ENCODE assay signal across 16 mouse cellular contexts in the genomic region with DNA sequence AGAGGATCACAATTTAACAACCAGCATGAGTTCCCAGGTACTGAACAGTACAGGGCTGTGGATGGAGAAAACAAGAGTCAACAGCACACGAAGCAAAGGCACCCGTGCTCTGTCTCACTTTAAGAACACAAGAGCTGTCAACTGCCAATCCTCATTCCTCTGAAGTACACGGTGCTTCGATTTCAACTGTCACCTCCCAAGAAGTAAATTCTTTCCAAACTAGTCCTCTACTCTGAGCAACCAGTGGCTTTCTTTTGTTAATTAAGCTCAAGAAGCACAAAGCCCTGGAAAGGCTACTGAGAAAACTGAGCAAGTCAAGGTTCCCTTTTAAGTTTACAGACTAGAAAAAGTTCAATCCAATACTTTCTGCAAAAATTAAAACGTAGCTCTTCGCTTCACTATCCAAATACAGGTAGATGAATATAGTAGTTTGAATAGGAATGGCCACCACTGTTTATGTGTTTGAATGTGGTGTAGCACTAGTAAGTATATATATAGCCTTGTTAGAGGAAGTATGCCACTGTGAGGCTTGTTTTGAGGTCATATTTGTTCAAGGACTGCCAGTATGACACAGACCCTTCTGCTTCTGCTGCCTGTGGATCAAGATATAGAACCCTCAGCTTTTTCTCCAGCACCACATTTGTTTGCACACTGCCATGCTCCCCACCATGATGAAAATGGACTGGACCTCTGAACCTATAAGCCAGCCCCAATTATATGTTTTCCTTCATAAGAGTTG. TPM values are rescaled to one million over a fixed set of nuclear protein-coding genes. Genes with fewer than 3 reads are reported as not detected.
A peak's percentile ranks its signal among the peaks of the same experiment; 100 is the strongest.
DNase-seq lines count a peak whose midpoint lies in the region; ATAC-seq and TF ChIP-seq lines count a peak whose summit lies in the region.
"Had no signal": no experiment of that assay in that cellular context is flagged by ENCODE, and none has a peak within 500 bp of the region (broad histone marks: within the 10 kb centered on the region; RNA-seq: fewer than 3 reads in every experiment).

No protein-coding gene starts in this region.

- H3K4me2 ChIP-seq in heart, embryonic 15.5 days = no peak overlapping the region
- H3K4me2 ChIP-seq: hindbrain, embryonic 15.5 days; lung, embryonic 15.5 days had no signal

- H3K36me3 ChIP-seq in heart, embryonic 15.5 days = peaks cover 10% of the 10 kb centered on the region; the same call in 1 of the 2 replicates
- peaks cover 4% of the 10 kb centered on the region; the same call in 1 of the 2 replicates for H3K36me3 ChIP-seq in spleen, adult 2 months (ENCODE audit: control insufficient read depth, insufficient read depth, low read length)
- H3K36me3 ChIP-seq in forebrain, embryonic 10.5 days (replicated peaks) = peaks cover 58% of the 10 kb centered on the region

- no peaks in the 10 kb centered on the region for H3K27me3 ChIP-seq in heart, embryonic 15.5 days
- H3K27me3 ChIP-seq in spleen, adult 2 months (ENCODE audit: control insufficient read depth, insufficient read depth, low read length) = no peaks in the 10 kb centered on the region
- no peaks in the 10 kb centered on the region for H3K27me3 ChIP-seq in forebrain, embryonic 10.5 days (ENCODE audit: poor library complexity, severe bottlenecking)
- H3K27me3 ChIP-seq: hindbrain, embryonic 15.5 days; lung, embryonic 15.5 days had no signal

- ATAC-seq in heart, embryonic 15.5 days (replicated peaks; ENCODE audit: insufficient number of reproducible peaks, insufficient read depth, low FRiP score, low read depth) = no peak
- peak; percentile 53 for ATAC-seq in common myeloid progenitor, adult 5-6 weeks (replicated peaks; ENCODE audit: low read depth, poor library complexity, severe bottlenecking)
- ATAC-seq in neutrophil, adult 5-6 weeks (ENCODE audit: extremely low read depth, insufficient number of reproducible peaks, low FRiP score, poor library complexity, severe bottlenecking) = peak; percentile 36; the same call in 1 of the 2 replicates

- no peak for DNase-seq in heart, adult 8-10 months (ENCODE audit: low spot score)
- DNase-seq in spleen, adult 2 months (ENCODE audit: low read depth in 1 of 2, low spot score in 2 of 2) = no peak
- no peak for DNase-seq in spleen, adult 12 weeks (ENCODE audit: low spot score)
- no peak for DNase-seq in forebrain, embryonic 10.5 days (ENCODE audit: extremely low spot score, low spot score)
- DNase-seq in kidney, postnatal 14 days = no peak
- DNase-seq: cerebellum, postnatal 10 days; kidney, adult 11 months; kidney, postnatal 25 days; spleen, adult 18-20 months had no signal

- TF ChIP-seq CTCF in spleen, adult 2 months (IDR thresholded peaks at IDR 0.05; ENCODE audit: extremely low read depth, insufficient read depth, insufficient read length, insufficient replicate concordance) = no peak

- H3K27ac ChIP-seq in heart, embryonic 15.5 days = peak overlapping the region; percentile 15; the same call in 1 of the 2 replicates
- peak overlapping the region; percentile 35; the same call in 1 of the 2 replicates for H3K27ac ChIP-seq in spleen, adult 2 months (ENCODE audit: insufficient read depth, low read length)
- no peak overlapping the region for H3K27ac ChIP-seq in forebrain, embryonic 10.5 days
- H3K27ac ChIP-seq: embryonic facial prominence, embryonic 10.5 days; hindbrain, embryonic 15.5 days; lung, embryonic 15.5 days; midbrain, embryonic 10.5 days had no signal

- H3K9me3 ChIP-seq in heart, embryonic 15.5 days (replicated peaks) = no peaks in the 10 kb centered on the region
- H3K9me3 ChIP-seq in forebrain, embryonic 10.5 days = no peaks in the 10 kb centered on the region
- H3K9me3 ChIP-seq: embryonic facial prominence, embryonic 10.5 days; hindbrain, embryonic 15.5 days; lung, embryonic 15.5 days; midbrain, embryonic 10.5 days had no signal

- 51% methylated on average over 6 of the region's 6 CpGs for WGBS in heart, embryonic 15.5 days
- whole genome bisulfite sequencing in spleen, adult 2 months = 41% methylated on average over 6 of the region's 6 CpGs
- WGBS in forebrain, embryonic 10.5 days = 81% methylated on average over 6 of the region's 6 CpGs

- H3K4me3 ChIP-seq in heart, embryonic 15.5 days = no peak overlapping the region
- no peak overlapping the region for H3K4me3 ChIP-seq in spleen, adult 2 months (ENCODE audit: extremely low read depth, insufficient read depth, insufficient read length)
- H3K4me3 ChIP-seq in forebrain, embryonic 10.5 days = no peak overlapping the region
- H3K4me3 ChIP-seq: embryonic facial prominence, embryonic 10.5 days; hindbrain, embryonic 15.5 days; lung, embryonic 15.5 days; midbrain, embryonic 10.5 days had no signal

- H3K4me1 ChIP-seq in heart, embryonic 15.5 days (replicated peaks) = peaks cover 44% of the 10 kb centered on the region
- H3K4me1 ChIP-seq in spleen, adult 2 months (ENCODE audit: control insufficient read depth, insufficient read depth, insufficient read length) = peaks cover 27% of the 10 kb centered on the region
- H3K4me1 ChIP-seq in forebrain, embryonic 10.5 days = peaks cover 35% of the 10 kb centered on the region

- no peak overlapping the region for H3K9ac ChIP-seq in heart, embryonic 15.5 days
- H3K9ac ChIP-seq: hindbrain, embryonic 15.5 days; lung, embryonic 15.5 days had no signal

- TF ChIP-seq POLR2A in spleen, adult 2 months (IDR thresholded peaks at IDR 0.05; ENCODE audit: low read depth, low read length) = no peak

RNA-seq across cellular contexts. Expression of a gene that starts 4.7 kb away (rescaled TPM):
- polyA plus RNA-seq in heart, embryonic 15.5 days (2015; fragmentation: Nextera tagmentation; extraction: Ambion mirVana) = 32.9 and 50.4 TPM in 2 replicates
- total RNA-seq in heart, adult 8-10 months (2022) = 10 to 100 TPM; 33.7 to 45.7 (median 38.6) TPM
- 351 and 558 TPM in 2 replicates for polyA plus RNA-seq in spleen, adult 2 months (2012; rRNA removed)
- 63.0 and 63.7 TPM in 2 replicates for total RNA-seq in common myeloid progenitor, adult 5-6 weeks (2017)
- total RNA-seq in neutrophil, adult 5-6 weeks (2017) = 137 and 149 TPM in 2 replicates
- polyA plus RNA-seq in forebrain, embryonic 10.5 days (2016; fragmentation: Nextera tagmentation; extraction: Ambion mirVana) = 112 and 118 TPM in 2 replicates

RNA-seq across cellular contexts. Expression of a gene that starts 11.7 kb away (rescaled TPM):
- polyA plus RNA-seq in heart, embryonic 15.5 days (2015; fragmentation: Nextera tagmentation; extraction: Ambion mirVana) = 60.0 and 60.8 TPM in 2 replicates
- 100 to 1,000 TPM; 110 to 123 (median 116) TPM for total RNA-seq in heart, adult 8-10 months (2022)
- 25.0 and 27.1 TPM in 2 replicates for polyA plus RNA-seq in spleen, adult 2 months (2012; rRNA removed)
- 8.1 and 18.9 TPM in 2 replicates for total RNA-seq in common myeloid progenitor, adult 5-6 weeks (2017)
- total RNA-seq in neutrophil, adult 5-6 weeks (2017) = 27.1 and 28.2 TPM in 2 replicates
- polyA plus RNA-seq in forebrain, embryonic 10.5 days (2016; fragmentation: Nextera tagmentation; extraction: Ambion mirVana) = 43.2 and 44.7 TPM in 2 replicates
